26 mouse cellular contexts compared by ENCODE assay signal in the genomic region with DNA sequence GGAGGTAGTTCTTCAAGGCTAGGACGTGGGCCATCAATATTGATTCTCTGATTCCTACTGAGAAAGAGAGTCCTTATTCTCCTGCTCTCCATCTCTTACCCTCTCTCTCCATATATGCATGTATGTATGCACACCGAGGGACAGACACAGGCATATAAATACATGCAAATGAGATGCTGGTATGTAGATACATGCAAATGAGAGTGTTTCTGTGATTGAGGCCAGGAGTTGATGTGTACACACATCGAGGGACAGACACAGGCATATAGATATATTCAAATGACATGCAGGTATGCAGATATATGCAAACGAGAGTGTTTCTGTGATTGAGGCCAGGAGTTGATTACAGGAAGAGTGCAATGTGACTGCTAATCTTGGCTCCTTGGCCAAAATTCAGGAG. TPM values are rescaled to one million over a fixed set of nuclear protein-coding genes. Genes with fewer than 3 reads are reported as not detected.
DNase-seq lines count a peak whose midpoint lies in the region; ATAC-seq and TF ChIP-seq lines count a peak whose summit lies in the region.
"Had no signal": no experiment of that assay in that cellular context is flagged by ENCODE, and none has a peak within 500 bp of the region (broad histone marks: within the 10 kb centered on the region; RNA-seq: fewer than 3 reads in every experiment).

No protein-coding gene starts in this region.

- H3K27ac ChIP-seq in heart, embryonic 12.5 days (ENCODE audit: poor library complexity, severe bottlenecking), result no peak overlapping the region
- H3K27ac ChIP-seq in neural tube, embryonic 11.5 days (ENCODE audit: low read depth, low read length), result no peak overlapping the region
- no peak overlapping the region for H3K27ac ChIP-seq in forebrain, postnatal 0 days (ENCODE audit: low read depth, low read length)
- H3K27ac ChIP-seq in midbrain, embryonic 16.5 days (ENCODE audit: low read length), result no peak overlapping the region
- H3K27ac ChIP-seq: embryonic facial prominence, embryonic 10.5 days; heart, embryonic 10.5 days; limb, embryonic 12.5 days; stomach, postnatal 0 days had no signal

- DNase-seq in heart, adult 11 months, result peak; percentile 31
- DNase-seq in neural tube, embryonic 11.5 days (ENCODE audit: low spot score), result no peak
- no peak for DNase-seq in neural tube, embryonic 10.5 days (ENCODE audit: extremely low spot score, low spot score)
- no peak for DNase-seq in forebrain, postnatal 0 days
- DNase-seq in left cerebral cortex, postnatal 4 days, result no peak
- no peak for DNase-seq in testis, postnatal 10 days (ENCODE audit: low spot score)
- DNase-seq: B cell, adult 2 months; cerebellum, adult 11-12 months; cerebellum, postnatal 10 days; kidney, adult 9 months; kidney, postnatal 25 days; layer of hippocampus, postnatal 36 days; liver, postnatal 0 days; lung, postnatal 14 days had no signal

- no peaks in the 10 kb centered on the region for H3K36me3 ChIP-seq in heart, embryonic 12.5 days
- no peaks in the 10 kb centered on the region for H3K36me3 ChIP-seq in neural tube, embryonic 11.5 days (ENCODE audit: control insufficient read depth, insufficient read depth, low read length)
- H3K36me3 ChIP-seq in forebrain, postnatal 0 days (ENCODE audit: insufficient read depth), result no peaks in the 10 kb centered on the region
- H3K36me3 ChIP-seq in midbrain, embryonic 16.5 days (ENCODE audit: control insufficient read depth, insufficient read depth, low read length), result no peaks in the 10 kb centered on the region
- H3K36me3 ChIP-seq: embryonic facial prominence, embryonic 10.5 days; G1E; heart, embryonic 10.5 days; limb, embryonic 12.5 days had no signal

- H3K4me2 ChIP-seq in heart, embryonic 12.5 days, result no peak overlapping the region
- H3K4me2 ChIP-seq in neural tube, embryonic 11.5 days (ENCODE audit: low read depth), result no peak overlapping the region
- H3K4me2 ChIP-seq in forebrain, postnatal 0 days (ENCODE audit: low read depth), result no peak overlapping the region
- H3K4me2 ChIP-seq in midbrain, embryonic 16.5 days (ENCODE audit: low read length), result no peak overlapping the region
- H3K4me2 ChIP-seq: limb, embryonic 12.5 days; liver, embryonic 11.5 days had no signal

- H3K4me1 ChIP-seq in heart, embryonic 12.5 days (replicated peaks), result 0 out of 2 replicates have a peak, but pooled peaks cover 10% of the 10 kb centered on the region
- H3K4me1 ChIP-seq in neural tube, embryonic 11.5 days (ENCODE audit: control insufficient read depth, insufficient read depth, low read length), result peaks cover 2% of the 10 kb centered on the region; the same call in 1 of the 2 replicates
- H3K4me1 ChIP-seq in forebrain, postnatal 0 days (ENCODE audit: insufficient read depth), result no peaks in the 10 kb centered on the region
- H3K4me1 ChIP-seq in midbrain, embryonic 16.5 days (ENCODE audit: control insufficient read depth, insufficient read depth, low read length), result no peaks in the 10 kb centered on the region

- WGBS in heart, embryonic 12.5 days, result 79% methylated on average over 4 of the region's 4 CpGs
- WGBS in neural tube, embryonic 11.5 days, result 81% methylated on average over 4 of the region's 4 CpGs
- WGBS in forebrain, postnatal 0 days, result 32% methylated on average over 4 of the region's 4 CpGs
- WGBS in midbrain, embryonic 16.5 days, result 52% methylated on average over 4 of the region's 4 CpGs

- no peaks in the 10 kb centered on the region for H3K9me3 ChIP-seq in heart, embryonic 12.5 days (replicated peaks)
- no peaks in the 10 kb centered on the region for H3K9me3 ChIP-seq in neural tube, embryonic 11.5 days (ENCODE audit: control insufficient read depth, low read length)
- no peaks in the 10 kb centered on the region for H3K9me3 ChIP-seq in forebrain, postnatal 0 days (ENCODE audit: low read length)
- no peaks in the 10 kb centered on the region for H3K9me3 ChIP-seq in midbrain, embryonic 16.5 days (replicated peaks; ENCODE audit: control insufficient read depth, low read length, poor library complexity, severe bottlenecking)
- H3K9me3 ChIP-seq: embryonic facial prominence, embryonic 10.5 days; heart, embryonic 10.5 days; limb, embryonic 12.5 days had no signal

- no peak for TF ChIP-seq CTCF in forebrain, postnatal 0 days (IDR thresholded peaks at IDR 0.05; ENCODE audit: low read depth)

- intact Hi-C loops in left cerebral cortex, postnatal 4 days (cut with DNase I), result no loop called here

- no peak for ATAC-seq in heart, embryonic 12.5 days (ENCODE audit: insufficient number of reproducible peaks, low FRiP score)
- peak; percentile 57 for ATAC-seq in neural tube, embryonic 11.5 days (ENCODE audit: insufficient read depth, low FRiP score, low TSS enrichment)
- ATAC-seq in forebrain, postnatal 0 days, result peak; percentile 51
- peak; percentile 77 for ATAC-seq in midbrain, embryonic 16.5 days
- ATAC-seq: intestine, embryonic 16.5 days; liver, postnatal 0 days had no signal

- H3K9ac ChIP-seq in heart, embryonic 12.5 days, result no peak overlapping the region
- no peak overlapping the region for H3K9ac ChIP-seq in neural tube, embryonic 11.5 days (ENCODE audit: low read length)
- no peak overlapping the region for H3K9ac ChIP-seq in forebrain, postnatal 0 days
- H3K9ac ChIP-seq in midbrain, embryonic 16.5 days (ENCODE audit: low read depth, low read length), result no peak overlapping the region
- H3K9ac ChIP-seq: limb, embryonic 12.5 days; liver, postnatal 0 days had no signal

- no peak overlapping the region for H3K4me3 ChIP-seq in heart, embryonic 12.5 days
- H3K4me3 ChIP-seq in neural tube, embryonic 11.5 days (ENCODE audit: low read depth, low read length), result no peak overlapping the region
- H3K4me3 ChIP-seq in forebrain, postnatal 0 days (ENCODE audit: low read depth, low read length), result no peak overlapping the region
- no peak overlapping the region for H3K4me3 ChIP-seq in midbrain, embryonic 16.5 days (ENCODE audit: low read depth, low read length)
- H3K4me3 ChIP-seq: embryonic facial prominence, embryonic 10.5 days; heart, embryonic 10.5 days; limb, embryonic 12.5 days had no signal

- H3K27me3 ChIP-seq in heart, embryonic 12.5 days (replicated peaks), result 0 out of 2 replicates have a peak, but pooled peaks cover 3% of the 10 kb centered on the region
- no peaks in the 10 kb centered on the region for H3K27me3 ChIP-seq in neural tube, embryonic 11.5 days (ENCODE audit: control insufficient read depth, insufficient read depth, low read length)
- peaks cover 4% of the 10 kb centered on the region for H3K27me3 ChIP-seq in forebrain, postnatal 0 days (ENCODE audit: insufficient read depth, low read length)
- H3K27me3 ChIP-seq in midbrain, embryonic 16.5 days (ENCODE audit: control insufficient read depth, insufficient read depth, low read depth, low read length), result no peaks in the 10 kb centered on the region
- H3K27me3 ChIP-seq: CH12.LX; limb, embryonic 12.5 days had no signal

RNA-seq across cellular contexts. Expression of a gene that starts 9.6 kb away (rescaled TPM):
- 93.5 and 100 TPM in 2 replicates for polyA plus RNA-seq in heart, embryonic 12.5 days (2016; fragmentation: Nextera tagmentation; extraction: Ambion mirVana)
- 30.1 and 31.7 TPM in 2 replicates for polyA plus RNA-seq in neural tube, embryonic 11.5 days (2014; fragmentation: Nextera tagmentation; extraction: Ambion mirVana)
- total RNA-seq in forebrain, postnatal 0 days (2014; rRNA removed), result 8.5 and 8.9 TPM in 2 replicates
- polyA plus RNA-seq in forebrain, postnatal 0 days (2015; fragmentation: Nextera tagmentation; extraction: Ambion mirVana), result 11.7 and 13.6 TPM in 2 replicates
- 7.2 and 7.9 TPM in 2 replicates for polyA plus RNA-seq in midbrain, embryonic 16.5 days (2015; fragmentation: Nextera tagmentation; extraction: Ambion mirVana)
- total RNA-seq in left cerebral cortex, postnatal 4 days (2021), result 1 to 10 TPM; 6.3 to 6.5 TPM
- total RNA-seq: CH12.LX; G1E; hematopoietic stem cell, adult 5-6 weeks; neutrophil, adult 5-6 weeks had no signal
- polyA plus RNA-seq: G1E had no signal
